Mouse (Mus musculus) cerebellum, adult (tissue): Measurements from ENCODE around the gene Mageb18.
"Not testable (repeated sequence)": the region's sequence is repeated elsewhere in the genome, so short reads cannot be mapped to it uniquely, and the experiment has no call there.

Experiments
- ATAC-seq: cut with Nextera tagmentation; 2 replicates; pipeline ENCODE4 v1.9.2; 2017; ENCODE audit warnings: mild to moderate bottlenecking, moderate library complexity, mixed read lengths; ENCODE audit not compliant: insufficient number of reproducible peaks, low FRiP score, low TSS enrichment

Mageb18 gene

DNA sequence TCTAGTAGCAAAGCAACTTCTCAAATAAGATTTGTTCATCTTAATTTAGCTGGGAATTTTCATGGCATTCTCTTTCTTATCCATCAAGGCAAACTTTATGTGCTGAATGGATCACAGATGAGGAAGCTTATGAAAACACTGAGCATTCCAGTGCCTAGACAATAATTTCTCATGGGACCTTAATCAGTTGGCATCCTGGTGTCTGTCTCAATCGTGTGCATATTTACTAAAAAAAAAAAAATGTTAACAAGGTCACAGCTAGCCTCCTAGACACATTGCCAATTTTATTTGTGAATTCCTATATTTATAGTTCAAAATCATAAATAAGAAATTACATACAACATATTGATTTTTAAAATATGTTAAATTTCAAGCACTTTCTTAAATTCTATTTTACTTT is at the start of gene Mageb18:
Gene Mageb18, minus strand, starts transcription at position 101 of the 400 bp plus-strand sequence.
- ATAC-seq = no peak

- no peak for ATAC-seq
Measured at GRCm38 (mm10) chrX:92612788-92613187, 13.4 kb upstream of the Mageb18 start.

- no peak for ATAC-seq
Measured at GRCm38 (mm10) chrX:92610466-92610865, 11.1 kb upstream of the Mageb18 start.

DNA sequence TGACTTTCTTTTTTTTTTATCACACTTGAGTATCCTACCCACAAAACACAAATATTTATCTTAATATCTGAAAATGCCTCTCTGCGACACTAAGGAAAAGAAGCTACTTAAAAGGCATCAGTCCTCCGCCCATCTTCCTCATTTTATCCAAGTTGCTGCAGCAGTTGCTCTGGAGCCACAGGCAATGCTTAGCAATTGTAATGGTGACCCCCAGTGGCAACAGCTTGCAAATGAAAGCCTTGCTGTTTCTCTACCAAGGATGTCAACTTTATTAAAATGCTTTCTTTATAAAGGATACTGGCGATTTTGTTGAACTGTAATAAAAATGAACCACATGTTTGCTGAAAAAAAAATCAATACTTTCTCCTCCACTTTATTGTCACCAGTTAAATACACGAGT is 2.0 kb downstream of the Mageb18 start:
- ATAC-seq = no peak

- ATAC-seq = no peak
Measured at GRCm38 (mm10) chrX:92527826-92528225, 71.5 kb downstream of the Mageb18 start.

DNA sequence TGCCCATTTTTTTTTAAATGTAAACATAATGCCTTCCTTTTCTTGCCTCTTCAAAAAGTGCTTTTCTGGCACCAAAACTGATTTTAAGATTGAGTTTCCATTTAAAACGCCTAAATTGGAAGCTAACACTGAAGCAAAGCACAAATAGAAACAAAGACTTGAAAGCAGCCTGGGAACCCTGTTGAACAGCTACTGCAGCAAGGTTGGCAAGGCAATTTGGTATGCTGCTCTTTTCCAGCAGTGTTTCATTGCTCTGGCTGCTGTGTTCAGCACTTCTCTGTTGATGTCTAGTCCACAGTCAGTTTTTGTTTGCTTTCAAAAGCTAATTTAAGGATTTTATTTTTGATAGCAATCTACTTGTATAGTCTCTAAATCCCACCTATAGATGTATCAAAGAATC is 101.1 kb downstream of the Mageb18 start:
- ATAC-seq = no peak

- ATAC-seq = not testable (repeated sequence)
Measured at GRCm38 (mm10) chrX:92489649-92490048, 109.7 kb downstream of the Mageb18 start, which contains the start of gene Gm5941. TSS of gene Gm5941 (plus strand) at chrX:92489949.

- ATAC-seq = no peak
Measured at GRCm38 (mm10) chrX:92464773-92465172, 134.6 kb downstream of the Mageb18 start.

DNA sequence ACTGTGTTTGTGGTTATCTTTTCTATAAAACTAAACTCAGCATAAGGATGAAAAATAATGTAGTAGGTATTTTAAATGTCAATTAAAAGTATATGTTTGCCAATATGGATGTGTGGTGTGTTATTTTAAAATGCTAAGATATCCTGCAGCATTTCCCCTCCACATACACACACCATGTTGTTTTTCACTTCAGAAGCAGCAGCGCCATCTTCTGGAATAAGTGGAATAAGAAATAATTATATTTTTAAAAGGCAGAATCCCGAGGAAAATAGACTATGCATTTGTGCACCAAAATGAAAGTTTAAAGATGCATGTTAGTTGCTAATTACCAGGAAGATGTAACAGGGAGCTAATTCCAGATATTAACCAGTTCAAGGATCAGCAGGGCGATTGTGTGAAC is 138.9 kb downstream of the Mageb18 start:
- no peak for ATAC-seq

DNA sequence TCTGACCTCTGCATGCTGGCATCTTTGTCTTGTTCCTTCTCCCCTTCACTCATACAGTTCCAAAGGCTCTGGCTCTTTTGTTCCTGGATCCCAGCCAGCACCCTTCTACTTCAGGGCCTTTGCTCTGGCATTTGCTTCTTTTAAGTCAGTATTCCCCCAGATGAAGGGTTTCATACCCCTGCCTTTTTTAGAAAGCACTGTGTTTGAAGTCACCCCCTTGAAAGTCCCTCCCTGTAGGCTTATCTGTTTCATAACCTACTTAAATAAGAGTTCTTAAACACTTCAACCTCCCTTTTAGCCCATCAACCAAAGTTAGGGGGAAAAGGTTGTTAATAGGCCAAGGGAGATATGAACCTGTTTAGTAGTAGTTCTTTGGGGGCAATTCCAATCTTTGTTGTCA is 212.0 kb downstream of the Mageb18 start:
- no peak for ATAC-seq

DNA sequence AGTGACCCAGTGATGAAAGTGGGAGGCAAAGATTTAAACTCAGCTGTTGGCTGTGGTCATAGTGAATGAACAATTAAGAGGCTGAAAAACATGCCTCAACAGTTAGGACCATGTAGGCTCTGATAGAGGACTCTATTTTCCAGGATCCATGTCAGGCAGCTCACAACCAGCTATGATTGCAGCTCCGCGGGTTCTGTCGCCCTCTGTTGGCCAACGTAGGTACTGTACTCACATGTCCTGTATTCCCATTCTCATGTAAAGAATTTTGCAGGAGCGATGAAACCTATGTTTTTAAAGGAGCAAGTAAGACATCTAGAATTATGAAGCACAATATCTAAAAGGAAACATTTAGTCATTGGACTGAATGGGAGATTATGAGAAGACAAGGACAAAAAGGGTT is 256.4 kb downstream of the Mageb18 start:
- no peak for ATAC-seq

- ATAC-seq = no peak
Measured at GRCm38 (mm10) chrX:92340906-92341305, 258.5 kb downstream of the Mageb18 start.

DNA sequence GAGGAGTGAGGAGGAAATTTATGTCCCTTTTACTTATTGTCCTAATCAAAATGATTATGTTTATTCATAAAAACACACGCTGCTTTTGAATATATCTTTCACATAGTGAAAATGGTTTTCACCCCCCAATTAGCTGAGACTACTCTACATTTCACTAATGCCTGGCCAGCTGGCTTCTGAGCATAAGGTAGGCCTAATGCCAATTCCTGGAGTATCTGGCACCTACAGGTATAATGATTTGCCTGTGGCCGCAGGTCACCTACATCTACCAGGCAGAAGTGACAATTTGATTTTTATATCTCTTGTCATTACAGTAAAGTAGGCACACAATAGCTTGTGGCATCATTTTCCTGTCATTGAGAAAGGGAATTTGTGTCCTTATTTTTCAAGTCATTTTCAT is 259.8 kb downstream of the Mageb18 start:
- ATAC-seq = peak; percentile 40; the same call in 1 of the 2 replicates

GRCm38 (mm10) chrX:92333459-92333858 is 265.9 kb downstream of the Mageb18 start:
- no peak for ATAC-seq

- no peak for ATAC-seq
Measured at GRCm38 (mm10) chrX:92323599-92323998, 275.8 kb downstream of the Mageb18 start.

GRCm38 (mm10) chrX:92280619-92281018 is 318.8 kb downstream of the Mageb18 start:
- ATAC-seq = no peak
